ENCODE assay signal across 9 mouse cellular contexts in genomic region chr15:82016830-82017229, GRCm38 (mm10). TPM values are rescaled to one million over a fixed set of nuclear protein-coding genes. Genes with fewer than 3 reads are reported as not detected.
DNase-seq lines count a peak whose midpoint lies in the region; ATAC-seq lines count a peak whose summit lies in the region.
"Had no signal": no experiment of that assay in that cellular context is flagged by ENCODE, and none has a peak within 500 bp of the region (broad histone marks: within the 10 kb centered on the region; RNA-seq: fewer than 3 reads in every experiment).

No protein-coding gene starts in this region.

- no peak for ATAC-seq in kidney, embryonic 14.5 days (ENCODE audit: low FRiP score, low TSS enrichment)
- no peak for ATAC-seq in hindbrain, embryonic 14.5 days (ENCODE audit: low FRiP score)
- no peak for ATAC-seq in midbrain, embryonic 15.5 days (replicated peaks)

- no peaks in the 10 kb centered on the region for H3K27me3 ChIP-seq in kidney, embryonic 14.5 days (ENCODE audit: control insufficient read depth, insufficient read depth, low read length)
- H3K27me3 ChIP-seq in hindbrain, embryonic 14.5 days (ENCODE audit: control insufficient read depth, insufficient read depth, low read length): no peaks in the 10 kb centered on the region
- no peaks in the 10 kb centered on the region for H3K27me3 ChIP-seq in midbrain, embryonic 15.5 days (replicated peaks)
- H3K27me3 ChIP-seq: Patski had no signal

- no peak for DNase-seq in kidney, adult 18-20 months
- DNase-seq in hindbrain, embryonic 14.5 days (ENCODE audit: low spot score): no peak
- DNase-seq in T-cell, adult 2 months (ENCODE audit: low spot score): no peak
- no peak for DNase-seq in frontal cortex, postnatal 14 days (ENCODE audit: low spot score in 2 of 2)
- DNase-seq in urinary bladder, postnatal 25 days (ENCODE audit: low spot score): no peak

- H3K9ac ChIP-seq in kidney, embryonic 14.5 days (ENCODE audit: low read depth, low read length): peak overlapping the region; percentile 71
- H3K9ac ChIP-seq in hindbrain, embryonic 14.5 days: peak overlapping the region; percentile 70
- H3K9ac ChIP-seq in midbrain, embryonic 15.5 days: peak overlapping the region; percentile 77

- H3K4me2 ChIP-seq in kidney, embryonic 14.5 days (replicated peaks; ENCODE audit: low read depth, low read length): peak overlapping the region; percentile 87
- peak overlapping the region; percentile 62 for H3K4me2 ChIP-seq in hindbrain, embryonic 14.5 days (replicated peaks)
- H3K4me2 ChIP-seq in midbrain, embryonic 15.5 days: peak overlapping the region; percentile 88

- no peaks in the 10 kb centered on the region for H3K9me3 ChIP-seq in kidney, embryonic 14.5 days (ENCODE audit: control insufficient read depth, low read length)
- no peaks in the 10 kb centered on the region for H3K9me3 ChIP-seq in hindbrain, embryonic 14.5 days (ENCODE audit: control insufficient read depth, low read length)
- no peaks in the 10 kb centered on the region for H3K9me3 ChIP-seq in midbrain, embryonic 15.5 days

- H3K4me1 ChIP-seq in kidney, embryonic 14.5 days (ENCODE audit: control insufficient read depth, insufficient read depth, low read length): peaks cover 10% of the 10 kb centered on the region; the same call in 1 of the 2 replicates
- no peaks in the 10 kb centered on the region; the same call in 1 of the 2 replicates for H3K4me1 ChIP-seq in brown adipose tissue, adult 24 weeks (ENCODE audit: control insufficient read depth, insufficient read depth, insufficient read length, low read length)
- peaks cover 19% of the 10 kb centered on the region; the same call in 1 of the 2 replicates for H3K4me1 ChIP-seq in hindbrain, embryonic 14.5 days (replicated peaks; ENCODE audit: control insufficient read depth, insufficient read depth, low read length)
- peaks cover 25% of the 10 kb centered on the region for H3K4me1 ChIP-seq in midbrain, embryonic 15.5 days

- WGBS in kidney, embryonic 14.5 days: 19% methylated on average over 6 of the region's 6 CpGs
- WGBS in hindbrain, embryonic 14.5 days: 29% methylated on average over 6 of the region's 6 CpGs
- WGBS in midbrain, embryonic 15.5 days: 16% methylated on average over 5 of the region's 6 CpGs

- peak overlapping the region; percentile 97 for H3K4me3 ChIP-seq in kidney, embryonic 14.5 days (ENCODE audit: low read length)
- peak overlapping the region; percentile 71 for H3K4me3 ChIP-seq in brown adipose tissue, adult 24 weeks (ENCODE audit: insufficient read depth, low read depth, low read length)
- peak overlapping the region; percentile 94 for H3K4me3 ChIP-seq in hindbrain, embryonic 14.5 days (replicated peaks; ENCODE audit: low read length)
- H3K4me3 ChIP-seq in midbrain, embryonic 15.5 days: peak overlapping the region; percentile 50

- H3K27ac ChIP-seq in kidney, embryonic 14.5 days (ENCODE audit: low read depth, low read length): peak overlapping the region; percentile 73; the same call in 1 of the 2 replicates
- no peak overlapping the region for H3K27ac ChIP-seq in brown adipose tissue, adult 24 weeks (replicated peaks; ENCODE audit: low read depth, low read length)
- H3K27ac ChIP-seq in hindbrain, embryonic 14.5 days: peak overlapping the region; percentile 65; the same call in 1 of the 2 replicates
- H3K27ac ChIP-seq in midbrain, embryonic 15.5 days: peak overlapping the region; percentile 78

- peaks cover 12% of the 10 kb centered on the region; the same call in 1 of the 2 replicates for H3K36me3 ChIP-seq in kidney, embryonic 14.5 days (ENCODE audit: control insufficient read depth, insufficient read depth, low read length)
- peaks cover 13% of the 10 kb centered on the region; the same call in 1 of the 2 replicates for H3K36me3 ChIP-seq in hindbrain, embryonic 14.5 days (replicated peaks; ENCODE audit: control insufficient read depth, insufficient read depth)
- peaks cover 7% of the 10 kb centered on the region; the same call in 1 of the 2 replicates for H3K36me3 ChIP-seq in midbrain, embryonic 15.5 days (replicated peaks)

RNA-seq across cellular contexts. Expression of gene Desi1, which starts 16.8 kb away (rescaled TPM):
- 18.9 and 33.0 TPM in 2 replicates for polyA plus RNA-seq in kidney, embryonic 14.5 days (2014; fragmentation: Nextera tagmentation; extraction: Ambion mirVana)
- polyA plus RNA-seq in brown adipose tissue, adult 24 weeks (2012; ENCODE audit: insufficient read depth, insufficient read length, missing spikeins): 5.1 and 9.2 TPM in 2 replicates
- 53.2 and 61.3 TPM in 2 replicates for polyA plus RNA-seq in hindbrain, embryonic 14.5 days (2014; fragmentation: Nextera tagmentation; extraction: Ambion mirVana)
- 50.6 and 50.9 TPM in 2 replicates for polyA plus RNA-seq in midbrain, embryonic 15.5 days (2015; fragmentation: Nextera tagmentation; extraction: Ambion mirVana)

RNA-seq across cellular contexts. Expression of gene Xrcc6, which starts 29.2 kb away (rescaled TPM):
- 71.9 and 87.6 TPM in 2 replicates for polyA plus RNA-seq in kidney, embryonic 14.5 days (2014; fragmentation: Nextera tagmentation; extraction: Ambion mirVana)
- 119 and 145 TPM in 2 replicates for polyA plus RNA-seq in brown adipose tissue, adult 24 weeks (2012; ENCODE audit: insufficient read depth, insufficient read length, missing spikeins)
- polyA plus RNA-seq in hindbrain, embryonic 14.5 days (2014; fragmentation: Nextera tagmentation; extraction: Ambion mirVana): 36.7 and 38.7 TPM in 2 replicates
- polyA plus RNA-seq in midbrain, embryonic 15.5 days (2015; fragmentation: Nextera tagmentation; extraction: Ambion mirVana): 43.1 and 46.7 TPM in 2 replicates

RNA-seq across cellular contexts. Expression of gene Snu13, which starts 30.6 kb away (rescaled TPM):
- polyA plus RNA-seq in kidney, embryonic 14.5 days (2014; fragmentation: Nextera tagmentation; extraction: Ambion mirVana): 342 and 399 TPM in 2 replicates
- polyA plus RNA-seq in brown adipose tissue, adult 24 weeks (2012; ENCODE audit: insufficient read depth, insufficient read length, missing spikeins): 88.5 and 124 TPM in 2 replicates
- polyA plus RNA-seq in hindbrain, embryonic 14.5 days (2014; fragmentation: Nextera tagmentation; extraction: Ambion mirVana): 235 and 252 TPM in 2 replicates
- polyA plus RNA-seq in midbrain, embryonic 15.5 days (2015; fragmentation: Nextera tagmentation; extraction: Ambion mirVana): 231 and 247 TPM in 2 replicates

RNA-seq across cellular contexts. Expression of gene 1700029P11Rik, which starts 36.5 kb away (rescaled TPM):
- not detected in 2 replicates for polyA plus RNA-seq in kidney, embryonic 14.5 days (2014; fragmentation: Nextera tagmentation; extraction: Ambion mirVana)
- not detected in 2 replicates for polyA plus RNA-seq in brown adipose tissue, adult 24 weeks (2012; ENCODE audit: insufficient read depth, insufficient read length, missing spikeins)
- not detected in 2 replicates for polyA plus RNA-seq in hindbrain, embryonic 14.5 days (2014; fragmentation: Nextera tagmentation; extraction: Ambion mirVana)
- not detected in 2 replicates for polyA plus RNA-seq in midbrain, embryonic 15.5 days (2015; fragmentation: Nextera tagmentation; extraction: Ambion mirVana)
- polyA plus RNA-seq: Patski had no signal

RNA-seq across cellular contexts. Expression of gene 4930407I10Rik, which starts 42.1 kb away (rescaled TPM):
- not detected in 2 replicates for polyA plus RNA-seq in kidney, embryonic 14.5 days (2014; fragmentation: Nextera tagmentation; extraction: Ambion mirVana)
- not detected in 2 replicates for polyA plus RNA-seq in brown adipose tissue, adult 24 weeks (2012; ENCODE audit: insufficient read depth, insufficient read length, missing spikeins)
- polyA plus RNA-seq in hindbrain, embryonic 14.5 days (2014; fragmentation: Nextera tagmentation; extraction: Ambion mirVana): not detected in 2 replicates
- polyA plus RNA-seq in midbrain, embryonic 15.5 days (2015; fragmentation: Nextera tagmentation; extraction: Ambion mirVana): not detected in 2 replicates
- polyA plus RNA-seq: Patski had no signal
